Mouse (Mus musculus) forebrain, embryonic 15.5 days (tissue): ENCODE measurements around the gene Sik3. TPM values are rescaled to one million over a fixed set of nuclear protein-coding genes. Genes with fewer than 3 reads are reported as not detected.

ENCODE experiments used
- ATAC-seq: fragments of 200-750 bp; cut with Nextera tagmentation; replicated peaks from 2 replicates; pipeline ENCODE4 v1.8.0; 2017; ENCODE audit warnings: mild to moderate bottlenecking, moderate TSS enrichment, moderate library complexity
- H3K27ac ChIP-seq: fragments of 300-500 bp; sonication (generic); replicated peaks from 2 replicates; pipeline ENCODE4 v1.5.1; 2015; ENCODE audit warnings: mild to moderate bottlenecking, inconsistent platforms
- H3K27me3 ChIP-seq: fragments of 300-500 bp; sonication (generic); 2 replicates; pipeline ENCODE4 v1.6.1; 2015; ENCODE audit warnings: inconsistent platforms
- H3K36me3 ChIP-seq: fragments of 300-500 bp; sonication (generic); 2 replicates; pipeline ENCODE4 v1.6.1; 2015; ENCODE audit warnings: mild to moderate bottlenecking, inconsistent platforms
- H3K4me1 ChIP-seq: fragments of 300-500 bp; sonication (generic); 2 replicates; pipeline ENCODE4 v1.6.1; 2015; ENCODE audit warnings: inconsistent platforms
- H3K4me2 ChIP-seq: fragments of 300-500 bp; sonication (generic); replicated peaks from 2 replicates; pipeline ENCODE4 v1.6.1; 2015; ENCODE audit warnings: mild to moderate bottlenecking, inconsistent platforms
- H3K4me3 ChIP-seq: fragments of 300-500 bp; sonication (generic); 2 replicates; pipeline ENCODE4 v1.5.1; 2015; ENCODE audit warnings: mild to moderate bottlenecking, inconsistent platforms
- H3K9ac ChIP-seq: fragments of 300-500 bp; sonication (generic); replicated peaks from 2 replicates; pipeline ENCODE4 v1.6.1; 2015; ENCODE audit warnings: mild to moderate bottlenecking, inconsistent platforms
- H3K9me3 ChIP-seq: fragments of 300-500 bp; sonication (generic); 2 replicates; pipeline ENCODE4 v1.6.1; 2016; ENCODE audit warnings: inconsistent platforms
- WGBS: fragments of 180-500 bp; shearing (Covaris S2); methylation state at CpG from one replicate; pipeline ENCODE4 v1.1.7; 2015; ENCODE audit warnings: mixed read lengths; 5-methylcytosine and 5-hydroxymethylcytosine counted together
- polyA plus RNA-seq: library from polyadenylated mRNA; unstranded; fragments of >200 nt; fragmentation: Nextera tagmentation; extraction: Ambion mirVana; gene quantifications from 2 replicates; pipeline ENCODE4 v1.2.1, GENCODE M21; 2015

Gene Sik3
- polyA plus RNA-seq, 1 experiment from 2014 or later, result 9.2 TPM

GRCm38 (mm10) chr9:46256658-46257385 lies 244.2 kb downstream of the Sik3 start:
- Histone ChIP-seq H3K9ac (no peak overlapping the region), H3K27ac (no peak overlapping the region), H3K4me2 (no peak overlapping the region), H3K9me3 (no peaks in the 10 kb centered on the region), H3K27me3 (no peaks in the 10 kb centered on the region), H3K4me3 (no peak overlapping the region), H3K4me1 (no peaks in the 10 kb centered on the region), H3K36me3 (no peaks in the 10 kb centered on the region)
- ATAC-seq, result no peak
- 90% methylated on average over 10 of the region's 10 CpGs for WGBS

DNA sequence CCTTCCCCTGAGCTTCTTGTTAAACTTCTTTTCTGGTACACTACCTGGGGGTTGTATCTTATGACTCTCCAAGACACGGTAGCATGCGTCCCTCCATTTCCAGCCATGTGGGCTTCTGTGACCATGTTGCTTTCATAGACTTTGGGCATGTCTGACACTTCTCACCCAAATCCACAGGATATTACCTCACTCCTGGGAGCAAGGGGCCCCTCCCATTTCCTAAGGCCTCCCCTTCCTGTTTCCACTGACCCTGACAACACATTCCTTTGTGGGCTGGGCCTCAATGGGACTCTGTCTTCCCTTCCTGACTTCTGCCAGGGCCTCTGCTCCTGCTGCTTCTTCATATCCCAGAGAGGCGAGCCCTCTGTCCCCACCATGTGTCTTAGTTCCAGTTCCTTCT lies 244.9 kb downstream of the Sik3 start:
- WGBS, result 89% methylated on average over 3 of the region's 3 CpGs
- Histone ChIP-seq H3K9me3 (no peaks in the 10 kb centered on the region), H3K27ac (no peak overlapping the region), H3K4me3 (no peak overlapping the region), H3K4me1 (no peaks in the 10 kb centered on the region), H3K4me2 (no peak overlapping the region), H3K27me3 (no peaks in the 10 kb centered on the region), H3K36me3 (no peaks in the 10 kb centered on the region), H3K9ac (no peak overlapping the region)
- no peak for ATAC-seq

DNA sequence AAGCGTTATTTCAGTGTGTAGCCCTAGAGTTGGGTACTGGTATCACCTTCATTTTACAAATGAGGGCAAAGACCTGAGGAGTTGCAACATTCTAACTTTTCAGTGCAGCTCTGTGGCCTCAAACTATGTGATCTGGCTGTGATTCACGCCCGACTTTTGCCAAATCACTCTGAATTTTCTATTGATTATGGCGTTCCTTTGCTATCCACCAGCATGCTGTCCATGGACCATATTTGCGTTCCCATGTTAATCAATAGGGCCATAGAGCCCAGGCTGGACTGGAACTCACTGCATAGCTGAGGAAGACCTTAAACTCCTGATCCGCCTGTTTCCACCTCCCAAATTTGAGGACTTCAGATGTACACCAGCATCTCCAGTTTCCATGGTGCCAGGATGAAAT lies 246.5 kb downstream of the Sik3 start:
- Histone ChIP-seq H3K4me3 (no peak overlapping the region), H3K4me1 (no peaks in the 10 kb centered on the region), H3K36me3 (no peaks in the 10 kb centered on the region), H3K9me3 (no peaks in the 10 kb centered on the region), H3K27me3 (no peaks in the 10 kb centered on the region), H3K9ac (no peak overlapping the region), H3K4me2 (no peak overlapping the region), H3K27ac (no peak overlapping the region)
- no peak for ATAC-seq
- WGBS, result 91% methylated on average over 6 of the region's 6 CpGs

DNA sequence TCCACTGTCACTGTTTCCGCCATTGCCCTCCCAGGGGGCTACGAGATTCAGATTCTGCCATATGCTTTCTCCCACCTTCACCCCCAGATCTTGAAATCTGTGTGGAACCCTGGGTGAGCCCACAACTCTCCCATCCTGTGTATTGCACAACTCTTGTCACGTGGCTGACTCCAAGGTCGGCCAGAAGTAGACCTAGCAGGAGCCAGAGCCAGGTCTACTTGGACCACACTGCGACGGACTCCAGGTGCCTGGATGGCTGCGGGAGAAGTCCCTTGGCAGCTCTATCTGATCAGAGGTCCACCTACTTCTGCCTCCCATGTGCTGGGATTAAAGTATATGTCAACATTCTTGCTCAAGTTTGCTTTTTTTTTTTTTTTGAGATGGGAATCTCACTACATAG lies 248.5 kb downstream of the Sik3 start:
- no peaks in the 10 kb centered on the region for H3K36me3 ChIP-seq
- H3K27ac ChIP-seq, result no peak overlapping the region
- H3K4me2 ChIP-seq, result no peak overlapping the region
- H3K9me3 ChIP-seq, result no peaks in the 10 kb centered on the region
- no peaks in the 10 kb centered on the region for H3K27me3 ChIP-seq
- no peak for ATAC-seq
- H3K4me1 ChIP-seq, result no peaks in the 10 kb centered on the region
- WGBS, result 85% methylated on average over 7 of the region's 7 CpGs
- H3K9ac ChIP-seq, result no peak overlapping the region
- H3K4me3 ChIP-seq, result no peak overlapping the region

DNA sequence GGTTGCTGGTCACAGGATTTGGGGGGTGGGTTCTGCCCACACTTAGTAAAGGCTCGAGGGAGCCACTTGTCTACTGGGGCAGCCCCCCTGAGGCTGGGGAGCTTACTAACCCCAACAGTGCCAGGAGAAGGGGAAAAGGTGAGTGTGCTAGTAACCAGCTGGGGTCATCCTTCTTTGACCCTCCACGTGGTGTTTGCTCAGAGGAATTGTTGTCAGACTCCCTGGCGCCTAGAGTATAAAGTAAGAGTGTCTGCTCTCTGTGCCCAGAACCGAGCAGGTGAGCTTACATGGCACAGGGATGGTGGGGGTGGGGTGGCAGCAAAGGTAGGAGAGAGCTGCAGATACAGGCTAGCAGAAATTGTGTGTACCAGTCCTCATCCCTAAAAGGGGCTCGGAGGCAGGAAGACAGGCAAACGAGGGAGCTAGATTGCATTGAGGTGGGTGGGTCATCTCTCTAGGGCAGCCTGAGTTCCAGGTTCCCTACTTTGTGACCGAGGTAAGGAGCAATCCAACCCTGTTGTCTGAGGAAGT lies 255.8 kb downstream of the Sik3 start, which contains the start of gene Apoa5:
Gene Apoa5 (plus strand): TSS at position 291 of the 531 bp plus-strand sequence.
- Histone ChIP-seq H3K27me3 (peaks cover 13% of the 10 kb centered on the region; the same call in 1 of the 2 replicates), H3K4me1 (peaks cover 3% of the 10 kb centered on the region), H3K4me3 (no peak within 1 kb of the TSS), H3K9ac (no peak within 1 kb of the TSS), H3K4me2 (no peak within 1 kb of the TSS), H3K9me3 (no peaks in the 10 kb centered on the region), H3K27ac (no peak within 1 kb of the TSS), H3K36me3 (no peaks in the 10 kb centered on the region)
- 56% methylated on average over 7 of the region's 7 CpGs for WGBS
- ATAC-seq, result no peak

DNA sequence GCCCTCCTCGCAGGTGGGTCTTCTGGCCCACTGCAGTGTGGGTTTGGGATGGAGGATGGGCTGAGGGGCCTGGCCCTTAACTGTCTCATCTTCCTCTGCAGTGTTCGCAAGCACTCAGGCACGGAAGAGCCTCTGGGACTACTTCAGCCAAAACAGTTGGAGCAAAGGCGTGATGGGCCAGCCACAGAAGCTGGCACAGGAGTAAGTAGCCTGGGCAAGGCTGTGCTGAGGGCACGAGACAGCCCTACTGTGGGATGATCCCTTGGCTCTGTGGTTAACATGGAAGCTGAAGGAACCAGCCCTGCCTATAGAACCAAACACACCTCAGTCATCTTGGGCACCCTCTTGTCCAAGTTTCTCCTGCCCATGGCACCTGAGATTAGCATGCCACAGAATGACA lies 256.5 kb downstream of the Sik3 start:
- Histone ChIP-seq H3K4me1 (peaks cover 11% of the 10 kb centered on the region), H3K4me2 (no peak overlapping the region), H3K27me3 (peaks cover 13% of the 10 kb centered on the region; the same call in 1 of the 2 replicates), H3K4me3 (no peak overlapping the region), H3K27ac (no peak overlapping the region), H3K9me3 (no peaks in the 10 kb centered on the region), H3K9ac (no peak overlapping the region), H3K36me3 (no peaks in the 10 kb centered on the region)
- no peak for ATAC-seq
- 85% methylated on average over 5 of the region's 5 CpGs for WGBS

- peaks cover 14% of the 10 kb centered on the region for H3K4me1 ChIP-seq
- H3K9ac ChIP-seq, result no peak overlapping the region
- no peak overlapping the region for H3K27ac ChIP-seq
- 95% methylated on average over 4 of the region's 4 CpGs for WGBS
- no peak overlapping the region for H3K4me2 ChIP-seq
- no peak overlapping the region for H3K4me3 ChIP-seq
- ATAC-seq, result no peak
- no peaks in the 10 kb centered on the region for H3K9me3 ChIP-seq
- peaks cover 13% of the 10 kb centered on the region; the same call in 1 of the 2 replicates for H3K27me3 ChIP-seq
- peaks cover 10% of the 10 kb centered on the region for H3K36me3 ChIP-seq
These were observed 258.2 kb downstream of the Sik3 start for GRCm38 (mm10) chr9:46270782-46271181.

DNA sequence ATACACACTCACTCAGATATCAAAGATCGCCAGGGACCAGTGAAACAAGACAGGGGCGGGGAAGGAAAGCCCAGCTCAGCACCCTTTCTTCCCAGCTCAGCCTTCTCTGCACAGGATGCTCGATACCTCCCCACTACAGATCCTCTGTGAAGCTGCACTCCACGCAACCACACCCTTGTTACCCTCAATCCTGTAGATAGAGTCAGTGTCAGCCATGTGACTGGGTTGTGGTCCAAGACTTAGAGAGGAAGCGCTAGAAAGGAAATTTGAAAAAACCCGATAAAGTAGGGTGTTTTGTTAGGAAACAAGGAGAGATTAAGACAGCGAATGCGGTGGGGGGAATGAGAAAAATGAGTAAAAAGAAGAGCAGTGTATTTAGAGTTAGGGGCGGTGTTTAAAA lies 259.4 kb downstream of the Sik3 start:
- H3K4me3 ChIP-seq, result no peak overlapping the region
- peaks cover 23% of the 10 kb centered on the region for H3K36me3 ChIP-seq
- H3K9me3 ChIP-seq, result no peaks in the 10 kb centered on the region
- peaks cover 14% of the 10 kb centered on the region for H3K4me1 ChIP-seq
- WGBS, result 87% methylated on average over 9 of the region's 9 CpGs
- ATAC-seq, result no peak
- no peak overlapping the region for H3K9ac ChIP-seq
- H3K27me3 ChIP-seq, result peaks cover 13% of the 10 kb centered on the region; the same call in 1 of the 2 replicates
- no peak overlapping the region for H3K27ac ChIP-seq
- peak overlapping the region; percentile 85; the same call in 1 of the 2 replicates for H3K4me2 ChIP-seq

GRCm38 (mm10) chr9:46272677-46273454 lies 260.2 kb downstream of the Sik3 start, which contains the start of gene Zpr1:
TSS of gene Zpr1 (plus strand) at chr9:46273064.
- Histone ChIP-seq H3K9me3 (no peaks in the 10 kb centered on the region), H3K4me2 (peak within 1 kb of the TSS; percentile 85), H3K36me3 (peaks cover 31% of the 10 kb centered on the region), H3K27ac (peak within 1 kb of the TSS; percentile 74), H3K9ac (peak within 1 kb of the TSS; percentile 63), H3K27me3 (peaks cover 13% of the 10 kb centered on the region; the same call in 1 of the 2 replicates), H3K4me3 (peak within 1 kb of the TSS; percentile 72), H3K4me1 (peaks cover 14% of the 10 kb centered on the region)
- ATAC-seq, result peak; percentile 97
- 4% methylated on average over 45 of the region's 45 CpGs for WGBS

Other genes starting within 250 kb of the Sik3 start
- 14.5 and 18.2 TPM in 2 replicates for gene Cep164, start 184.1 kb upstream of the Sik3 start, polyA plus RNA-seq
- gene Bace1, start 174.2 kb upstream of the Sik3 start, polyA plus RNA-seq, result 47.2 and 47.4 TPM in 2 replicates
- 25.6 and 26.7 TPM in 2 replicates for gene Pcsk7, start 106.3 kb upstream of the Sik3 start, polyA plus RNA-seq
- 96.5 and 96.9 TPM in 2 replicates for gene Rnf214, start 105.9 kb upstream of the Sik3 start, polyA plus RNA-seq
- 2.6 and 2.8 TPM in 2 replicates for gene Tagln, start 76.8 kb upstream of the Sik3 start, polyA plus RNA-seq
- 37.2 and 37.6 TPM in 2 replicates for gene Sidt2, start 57.6 kb upstream of the Sik3 start, polyA plus RNA-seq
- 284 and 289 TPM in 2 replicates for gene Pafah1b2, start 130 bp upstream of the Sik3 start, polyA plus RNA-seq
- 1.7 and 3.5 TPM in 2 replicates for gene Apoa1, start 215.8 kb downstream of the Sik3 start, polyA plus RNA-seq
- gene Apoc3, start 222.8 kb downstream of the Sik3 start, polyA plus RNA-seq, result not detected in 2 replicates
- not detected in 2 replicates for gene Apoa4, start 227.9 kb downstream of the Sik3 start, polyA plus RNA-seq